ENCODE assay signal across 10 mouse cellular contexts in genomic region chr7:19230041-19230580, GRCm38 (mm10). TPM values are rescaled to one million over a fixed set of nuclear protein-coding genes. Genes with fewer than 3 reads are reported as not detected.
A peak's percentile ranks its signal among the peaks of the same experiment; 100 is the strongest.
DNase-seq lines count a peak whose midpoint lies in the region; ATAC-seq lines count a peak whose summit lies in the region.
"Had no signal": no experiment of that assay in that cellular context is flagged by ENCODE, and none has a peak within 500 bp of the region (broad histone marks: within the 10 kb centered on the region; RNA-seq: fewer than 3 reads in every experiment).

No protein-coding gene starts in this region.

- peaks cover 53% of the 10 kb centered on the region for H3K36me3 ChIP-seq in hindbrain, embryonic 10.5 days
- no peaks in the 10 kb centered on the region for H3K36me3 ChIP-seq in hindbrain, embryonic 16.5 days (ENCODE audit: control insufficient read depth, insufficient read depth, low read length)
- peaks cover 12% of the 10 kb centered on the region for H3K36me3 ChIP-seq in embryonic facial prominence, embryonic 12.5 days
- H3K36me3 ChIP-seq in hindbrain, embryonic 14.5 days (replicated peaks; ENCODE audit: control insufficient read depth, insufficient read depth) = no peaks in the 10 kb centered on the region; the same call in 1 of the 2 replicates
- H3K36me3 ChIP-seq in liver, embryonic 13.5 days = peaks cover 37% of the 10 kb centered on the region

- H3K4me2 ChIP-seq in hindbrain, embryonic 16.5 days (ENCODE audit: low read length) = no peak overlapping the region
- no peak overlapping the region for H3K4me2 ChIP-seq in embryonic facial prominence, embryonic 12.5 days (replicated peaks)
- H3K4me2 ChIP-seq in hindbrain, embryonic 14.5 days (replicated peaks) = peak overlapping the region; percentile 94; the same call in 1 of the 2 replicates
- H3K4me2 ChIP-seq in liver, embryonic 13.5 days = peak overlapping the region; percentile 83

- no peak overlapping the region for H3K27ac ChIP-seq in hindbrain, embryonic 10.5 days
- H3K27ac ChIP-seq in hindbrain, embryonic 16.5 days (ENCODE audit: low read depth, low read length) = no peak overlapping the region
- H3K27ac ChIP-seq in embryonic facial prominence, embryonic 12.5 days = no peak overlapping the region
- no peak overlapping the region for H3K27ac ChIP-seq in hindbrain, embryonic 14.5 days
- peak overlapping the region; percentile 94; the same call in 1 of the 2 replicates for H3K27ac ChIP-seq in liver, embryonic 13.5 days

- WGBS in hindbrain, embryonic 10.5 days = 93% methylated on average over 2 of the region's 2 CpGs
- 93% methylated on average over 2 of the region's 2 CpGs for WGBS in hindbrain, embryonic 16.5 days
- WGBS in embryonic facial prominence, embryonic 12.5 days = 95% methylated on average over 2 of the region's 2 CpGs
- WGBS in hindbrain, embryonic 14.5 days = 96% methylated on average over 2 of the region's 2 CpGs
- WGBS in liver, embryonic 13.5 days (ENCODE audit: insufficient replicate concordance) = 85% methylated on average over 2 of the region's 2 CpGs

- peaks cover 2% of the 10 kb centered on the region; the same call in 1 of the 2 replicates for H3K9me3 ChIP-seq in hindbrain, embryonic 10.5 days
- H3K9me3 ChIP-seq in hindbrain, embryonic 16.5 days (ENCODE audit: control insufficient read depth, low read length) = no peaks in the 10 kb centered on the region
- H3K9me3 ChIP-seq in embryonic facial prominence, embryonic 12.5 days = no peaks in the 10 kb centered on the region
- no peaks in the 10 kb centered on the region for H3K9me3 ChIP-seq in hindbrain, embryonic 14.5 days (ENCODE audit: control insufficient read depth, low read length)
- H3K9me3 ChIP-seq in liver, embryonic 13.5 days (replicated peaks) = no peaks in the 10 kb centered on the region

- DNase-seq in hindbrain, embryonic 10.5 days (ENCODE audit: low spot score) = no peak
- no peak for DNase-seq in hindbrain, embryonic 14.5 days (ENCODE audit: low spot score)
- DNase-seq in liver, embryonic 13.5 days = no peak
- no peak for DNase-seq in spleen, postnatal 36 days (ENCODE audit: low spot score in 2 of 2)
- DNase-seq: adrenal gland, postnatal 36 days; gastrocnemius, postnatal 14 days had no signal

- peak overlapping the region; percentile 72 for H3K4me3 ChIP-seq in hindbrain, embryonic 10.5 days
- H3K4me3 ChIP-seq in hindbrain, embryonic 16.5 days (ENCODE audit: low read length) = no peak overlapping the region
- H3K4me3 ChIP-seq in embryonic facial prominence, embryonic 12.5 days = no peak overlapping the region
- 0 out of 2 replicates have a peak overlapping the region, but pooled peaks have one; percentile 55 for H3K4me3 ChIP-seq in hindbrain, embryonic 14.5 days (replicated peaks; ENCODE audit: low read length)
- peak overlapping the region; percentile 76 for H3K4me3 ChIP-seq in liver, embryonic 13.5 days (replicated peaks)

- no peaks in the 10 kb centered on the region for H3K27me3 ChIP-seq in hindbrain, embryonic 10.5 days (ENCODE audit: insufficient read depth, poor library complexity, severe bottlenecking)
- no peaks in the 10 kb centered on the region for H3K27me3 ChIP-seq in hindbrain, embryonic 16.5 days (replicated peaks; ENCODE audit: control insufficient read depth, insufficient read depth, low read length)
- H3K27me3 ChIP-seq in embryonic facial prominence, embryonic 12.5 days = no peaks in the 10 kb centered on the region
- H3K27me3 ChIP-seq in hindbrain, embryonic 14.5 days (ENCODE audit: control insufficient read depth, insufficient read depth, low read length) = no peaks in the 10 kb centered on the region
- no peaks in the 10 kb centered on the region for H3K27me3 ChIP-seq in liver, embryonic 13.5 days

- peaks cover 23% of the 10 kb centered on the region for H3K4me1 ChIP-seq in hindbrain, embryonic 10.5 days (replicated peaks)
- H3K4me1 ChIP-seq in hindbrain, embryonic 16.5 days (ENCODE audit: control insufficient read depth, insufficient read depth, low read depth, low read length) = peaks cover 15% of the 10 kb centered on the region
- peaks cover 15% of the 10 kb centered on the region for H3K4me1 ChIP-seq in embryonic facial prominence, embryonic 12.5 days
- peaks cover 18% of the 10 kb centered on the region for H3K4me1 ChIP-seq in hindbrain, embryonic 14.5 days (replicated peaks; ENCODE audit: control insufficient read depth, insufficient read depth, low read length)
- peaks cover 64% of the 10 kb centered on the region for H3K4me1 ChIP-seq in liver, embryonic 13.5 days (replicated peaks)

- H3K9ac ChIP-seq in hindbrain, embryonic 16.5 days (ENCODE audit: low read depth, low read length) = no peak overlapping the region
- peak overlapping the region; percentile 60; the same call in 1 of the 2 replicates for H3K9ac ChIP-seq in embryonic facial prominence, embryonic 12.5 days
- H3K9ac ChIP-seq in hindbrain, embryonic 14.5 days = peak overlapping the region; percentile 39; the same call in 1 of the 2 replicates
- H3K9ac ChIP-seq in liver, embryonic 13.5 days = peak overlapping the region; percentile 90

- ATAC-seq in hindbrain, embryonic 16.5 days = no peak
- ATAC-seq in embryonic facial prominence, embryonic 12.5 days (ENCODE audit: insufficient number of reproducible peaks, insufficient read depth, low FRiP score, low TSS enrichment) = no peak
- ATAC-seq in hindbrain, embryonic 14.5 days (ENCODE audit: low FRiP score) = no peak
- ATAC-seq in liver, embryonic 13.5 days (ENCODE audit: low read depth) = no peak
- ATAC-seq in megakaryocyte-erythroid progenitor cell, adult 5-6 weeks (replicated peaks; ENCODE audit: low FRiP score, low TSS enrichment, poor library complexity, severe bottlenecking) = no peak

RNA-seq across cellular contexts. Expression of gene Opa3, which starts 2.0 kb away (rescaled TPM):
- 47.8 and 51.1 TPM in 2 replicates for polyA plus RNA-seq in hindbrain, embryonic 10.5 days (2016; fragmentation: Nextera tagmentation; extraction: Ambion mirVana)
- 39.9 and 41.5 TPM in 2 replicates for polyA plus RNA-seq in hindbrain, embryonic 16.5 days (2015; fragmentation: Nextera tagmentation; extraction: Ambion mirVana)
- 38.2 and 40.1 TPM in 2 replicates for polyA plus RNA-seq in embryonic facial prominence, embryonic 12.5 days (2016; fragmentation: Nextera tagmentation; extraction: Ambion mirVana)
- polyA plus RNA-seq in hindbrain, embryonic 14.5 days (2014; fragmentation: Nextera tagmentation; extraction: Ambion mirVana) = 34.1 and 36.6 TPM in 2 replicates
- polyA plus RNA-seq in liver, embryonic 13.5 days (2015; fragmentation: Nextera tagmentation; extraction: Ambion mirVana) = 17.3 and 18.8 TPM in 2 replicates
- 22.3 and 22.6 TPM in 2 replicates for total RNA-seq in megakaryocyte-erythroid progenitor cell, adult 5-6 weeks (2014; fragmentation: Nextera tagmentation)
- total RNA-seq in megakaryocyte-erythroid progenitor cell, adult 5-6 weeks (2017) = 17.1 and 21.2 TPM in 2 replicates

RNA-seq across cellular contexts. Expression of gene Gpr4, which starts 17.8 kb away (rescaled TPM):
- 1.8 and 2.9 TPM in 2 replicates for polyA plus RNA-seq in hindbrain, embryonic 10.5 days (2016; fragmentation: Nextera tagmentation; extraction: Ambion mirVana)
- polyA plus RNA-seq in hindbrain, embryonic 16.5 days (2015; fragmentation: Nextera tagmentation; extraction: Ambion mirVana) = 3.1 and 4.4 TPM in 2 replicates
- polyA plus RNA-seq in embryonic facial prominence, embryonic 12.5 days (2016; fragmentation: Nextera tagmentation; extraction: Ambion mirVana) = 1.4 and 1.7 TPM in 2 replicates
- 3.1 and 3.2 TPM in 2 replicates for polyA plus RNA-seq in hindbrain, embryonic 14.5 days (2014; fragmentation: Nextera tagmentation; extraction: Ambion mirVana)
- 0.31 and 0.48 TPM in 2 replicates for polyA plus RNA-seq in liver, embryonic 13.5 days (2015; fragmentation: Nextera tagmentation; extraction: Ambion mirVana)
- total RNA-seq in megakaryocyte-erythroid progenitor cell, adult 5-6 weeks (2014; fragmentation: Nextera tagmentation) = 0.64 TPM in 1 of 2 replicates, not detected in the other
- not detected in 2 replicates for total RNA-seq in megakaryocyte-erythroid progenitor cell, adult 5-6 weeks (2017)

RNA-seq across cellular contexts. Expression of gene Vasp, which starts 41.5 kb away (rescaled TPM):
- 58.8 and 62.0 TPM in 2 replicates for polyA plus RNA-seq in hindbrain, embryonic 10.5 days (2016; fragmentation: Nextera tagmentation; extraction: Ambion mirVana)
- 39.9 and 42.9 TPM in 2 replicates for polyA plus RNA-seq in hindbrain, embryonic 16.5 days (2015; fragmentation: Nextera tagmentation; extraction: Ambion mirVana)
- polyA plus RNA-seq in embryonic facial prominence, embryonic 12.5 days (2016; fragmentation: Nextera tagmentation; extraction: Ambion mirVana) = 68.2 and 69.3 TPM in 2 replicates
- polyA plus RNA-seq in hindbrain, embryonic 14.5 days (2014; fragmentation: Nextera tagmentation; extraction: Ambion mirVana) = 32.7 and 35.3 TPM in 2 replicates
- polyA plus RNA-seq in liver, embryonic 13.5 days (2015; fragmentation: Nextera tagmentation; extraction: Ambion mirVana) = 45.6 and 46.7 TPM in 2 replicates
- 19.3 and 34.8 TPM in 2 replicates for total RNA-seq in megakaryocyte-erythroid progenitor cell, adult 5-6 weeks (2014; fragmentation: Nextera tagmentation)
- 27.9 and 53.7 TPM in 2 replicates for total RNA-seq in megakaryocyte-erythroid progenitor cell, adult 5-6 weeks (2017)

RNA-seq across cellular contexts. Expression of gene Ppm1n, which starts 49.8 kb away (rescaled TPM):
- polyA plus RNA-seq in hindbrain, embryonic 10.5 days (2016; fragmentation: Nextera tagmentation; extraction: Ambion mirVana) = 0.30 and 0.42 TPM in 2 replicates
- 0.79 and 1.5 TPM in 2 replicates for polyA plus RNA-seq in hindbrain, embryonic 16.5 days (2015; fragmentation: Nextera tagmentation; extraction: Ambion mirVana)
- polyA plus RNA-seq in embryonic facial prominence, embryonic 12.5 days (2016; fragmentation: Nextera tagmentation; extraction: Ambion mirVana) = 0.18 TPM in 1 of 2 replicates, not detected in the other
- polyA plus RNA-seq in hindbrain, embryonic 14.5 days (2014; fragmentation: Nextera tagmentation; extraction: Ambion mirVana) = 0.74 and 1.0 TPM in 2 replicates
- polyA plus RNA-seq in liver, embryonic 13.5 days (2015; fragmentation: Nextera tagmentation; extraction: Ambion mirVana) = not detected in 2 replicates
- total RNA-seq in megakaryocyte-erythroid progenitor cell, adult 5-6 weeks (2014; fragmentation: Nextera tagmentation) = not detected in 2 replicates
- total RNA-seq in megakaryocyte-erythroid progenitor cell, adult 5-6 weeks (2017) = not detected in 2 replicates
- total RNA-seq: adrenal gland, postnatal 36 days; gastrocnemius, postnatal 14 days; MEL had no signal

RNA-seq across cellular contexts. Expression of gene Rtn2, which starts 52.3 kb away (rescaled TPM):
- polyA plus RNA-seq in hindbrain, embryonic 10.5 days (2016; fragmentation: Nextera tagmentation; extraction: Ambion mirVana) = 37.3 and 67.8 TPM in 2 replicates
- 124 and 126 TPM in 2 replicates for polyA plus RNA-seq in hindbrain, embryonic 16.5 days (2015; fragmentation: Nextera tagmentation; extraction: Ambion mirVana)
- 17.9 and 21.4 TPM in 2 replicates for polyA plus RNA-seq in embryonic facial prominence, embryonic 12.5 days (2016; fragmentation: Nextera tagmentation; extraction: Ambion mirVana)
- polyA plus RNA-seq in hindbrain, embryonic 14.5 days (2014; fragmentation: Nextera tagmentation; extraction: Ambion mirVana) = 106 and 112 TPM in 2 replicates
- 4.0 and 4.1 TPM in 2 replicates for polyA plus RNA-seq in liver, embryonic 13.5 days (2015; fragmentation: Nextera tagmentation; extraction: Ambion mirVana)
- total RNA-seq in megakaryocyte-erythroid progenitor cell, adult 5-6 weeks (2014; fragmentation: Nextera tagmentation) = not detected in 2 replicates
- total RNA-seq in megakaryocyte-erythroid progenitor cell, adult 5-6 weeks (2017) = not detected in 2 replicates

Comparison
In these comparisons a context has a peak if more than half of its experiments do, and no peak if none do; other contexts are left out.
1. H3K4me3 ChIP-seq: peak in hindbrain, embryonic 10.5 days (single experiment), hindbrain, embryonic 14.5 days (single experiment) and liver, embryonic 13.5 days (single experiment); none in hindbrain, embryonic 16.5 days (single experiment) and embryonic facial prominence, embryonic 12.5 days (single experiment).
2. H3K4me2 ChIP-seq: peak in hindbrain, embryonic 14.5 days (single experiment) and liver, embryonic 13.5 days (single experiment); none in hindbrain, embryonic 16.5 days (single experiment) and embryonic facial prominence, embryonic 12.5 days (single experiment).